8 mouse cellular contexts compared by ENCODE assay signal in the genomic region with DNA sequence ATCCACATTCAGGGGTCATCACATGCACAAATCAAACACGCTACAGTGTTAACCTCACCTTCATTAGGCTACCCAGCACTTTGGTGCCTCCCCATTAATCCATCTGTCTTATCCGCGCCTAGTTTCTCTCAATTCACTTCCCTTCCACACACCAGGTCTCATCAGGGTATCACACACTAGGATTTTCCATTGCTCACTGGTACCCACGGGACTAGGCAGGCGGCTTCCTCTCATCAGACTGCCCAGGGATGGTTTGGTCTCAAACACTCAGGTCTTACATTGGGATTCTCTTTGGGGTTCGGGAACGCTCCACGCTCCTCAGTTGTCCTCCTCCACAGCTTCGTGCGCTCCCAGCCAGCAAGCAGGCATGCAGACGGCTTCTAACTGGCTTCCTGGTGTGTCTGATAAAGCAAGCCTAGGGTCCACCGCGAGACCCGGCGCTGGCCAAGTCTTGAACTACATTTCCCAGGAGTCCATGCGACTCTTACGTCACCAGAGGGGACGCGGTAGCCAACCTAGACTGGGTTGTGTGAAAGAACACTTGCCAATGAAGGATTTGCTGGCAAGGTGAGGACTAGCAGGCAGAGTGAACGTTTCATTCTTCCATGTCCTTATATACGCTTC. TPM values are rescaled to one million over a fixed set of nuclear protein-coding genes. Genes with fewer than 3 reads are reported as not detected.
DNase-seq lines count a peak whose midpoint lies in the region; ATAC-seq and TF ChIP-seq lines count a peak whose summit lies in the region.

Gene Zfp940, minus strand, starts transcription at position 451 of the 624 bp plus-strand sequence.

- peak; percentile 86; the same call in 1 of the 2 replicates for TF ChIP-seq POLR2A in cortical plate, adult 2 months (IDR thresholded peaks at IDR 0.05; ENCODE audit: extremely low read depth, insufficient read depth, low read length)

- DNase-seq in gastrocnemius, adult 8-10 months (ENCODE audit: low spot score in 2 of 2) = peak; percentile 53 to 57
- DNase-seq in hindlimb bud, embryonic 11.5 days (ENCODE audit: extremely low spot score, low read depth, low spot score) = peak; percentile 73
- DNase-seq in left cerebral cortex, adult 8-10 months (ENCODE audit: low spot score in 2 of 2) = peak; percentile 74 to 86
- DNase-seq in right cerebral cortex, postnatal 14 days = peak; percentile 81
- DNase-seq in urinary bladder, postnatal 36 days (ENCODE audit: low spot score in 2 of 2) = peak; percentile 77 to 80

- H3K4me1 ChIP-seq in cortical plate, adult 2 months (ENCODE audit: control insufficient read depth, insufficient read depth, low read length) = no peaks in the 10 kb centered on the region
- H3K4me1 ChIP-seq in megakaryocyte, embryonic 14.5 days = peaks cover 15% of the 10 kb centered on the region

- no peak within 1 kb of the TSS for H3K27ac ChIP-seq in cortical plate, adult 2 months (ENCODE audit: insufficient read depth, low read length)

- no peaks in the 10 kb centered on the region for H3K27me3 ChIP-seq in megakaryocyte, embryonic 14.5 days (replicated peaks)

- H3K36me3 ChIP-seq in megakaryocyte, embryonic 14.5 days (replicated peaks; ENCODE audit: low read length) = peaks cover 30% of the 10 kb centered on the region

- H3K9me3 ChIP-seq in megakaryocyte, embryonic 14.5 days = peaks cover 11% of the 10 kb centered on the region

- TF ChIP-seq CTCF in cortical plate, adult 2 months (IDR thresholded peaks at IDR 0.05; ENCODE audit: extremely low read depth, insufficient read depth, low read length) = no peak

- peak within 1 kb of the TSS; percentile 65 for H3K4me3 ChIP-seq in cortical plate, adult 2 months (ENCODE audit: insufficient read depth, low read length)
- peak within 1 kb of the TSS; percentile 95 for H3K4me3 ChIP-seq in megakaryocyte, embryonic 14.5 days (replicated peaks)

- peak; percentile 99 for ATAC-seq in activated CD4-positive, CD25-positive, alpha-beta regulatory T cell, adult 4 months

RNA-seq across cellular contexts. Expression of gene Zfp940, which starts in this region (rescaled TPM):
- polyA plus RNA-seq in activated CD4-positive, CD25-positive, alpha-beta regulatory T cell, adult 4 months (2017; shearing (Covaris generic)) = 1 to 10 TPM; 5.3 to 7.4 TPM
- polyA plus RNA-seq in cortical plate, adult 2 months (2012; rRNA removed) = 14.8 and 15.9 TPM in 2 replicates
- total RNA-seq in gastrocnemius, adult 8-10 months (2022) = 1 to 10 TPM; 2.6 to 4.6 (median 3.1) TPM
- total RNA-seq in left cerebral cortex, adult 8-10 months (2022) = 10 to 100 TPM; 14.3 to 21.6 (median 18.6) TPM
- 0.64 TPM in 1 of 2 replicates, not detected in the other for polyA plus RNA-seq in megakaryocyte, embryonic 14.5 days (2012; ENCODE audit: insufficient read depth, low replicate concordance)
